Mouse (Mus musculus) cortical plate, adult 2 months (tissue): ENCODE results near the gene Parl.

Experiments used
- CTCF ChIP-seq: fragments of 200-500 bp; IDR thresholded peaks from 2 replicates; pipeline ENCODE4 v1.5.1; 2011; ENCODE audit warnings: mild to moderate bottlenecking, control low read depth, low read length; ENCODE audit not compliant: insufficient read depth; ENCODE audit errors: extremely low read depth
- POLR2A ChIP-seq: fragments of 200-500 bp; IDR thresholded peaks from 2 replicates; pipeline ENCODE4 v1.6.1; 2011; ENCODE audit warnings: mild to moderate bottlenecking, low read length, control low read depth; ENCODE audit not compliant: insufficient read depth; ENCODE audit errors: extremely low read depth

- no peak for TF ChIP-seq CTCF
- TF ChIP-seq POLR2A = no peak
These were observed 32.7 kb upstream of the Parl start for GRCm38 (mm10) chr16:20334918-20335317.
